Mouse (Mus musculus) embryonic fibroblast, embryonic 13.5 days (primary cell): Measurements from ENCODE around the gene Samd1.

Source experiments
- CTCF ChIP-seq: IDR thresholded peaks from 2 replicates; pipeline ENCODE4 v1.5.1; 2011; ENCODE audit warnings: mild to moderate bottlenecking, control low read depth, low read length, moderate library complexity, borderline replicate concordance; ENCODE audit not compliant: insufficient read depth
- POLR2A ChIP-seq: IDR thresholded peaks from 2 replicates; pipeline ENCODE4 v1.6.1; 2011; ENCODE audit warnings: low read depth, mild to moderate bottlenecking, control low read depth, low read length, moderate library complexity

DNA sequence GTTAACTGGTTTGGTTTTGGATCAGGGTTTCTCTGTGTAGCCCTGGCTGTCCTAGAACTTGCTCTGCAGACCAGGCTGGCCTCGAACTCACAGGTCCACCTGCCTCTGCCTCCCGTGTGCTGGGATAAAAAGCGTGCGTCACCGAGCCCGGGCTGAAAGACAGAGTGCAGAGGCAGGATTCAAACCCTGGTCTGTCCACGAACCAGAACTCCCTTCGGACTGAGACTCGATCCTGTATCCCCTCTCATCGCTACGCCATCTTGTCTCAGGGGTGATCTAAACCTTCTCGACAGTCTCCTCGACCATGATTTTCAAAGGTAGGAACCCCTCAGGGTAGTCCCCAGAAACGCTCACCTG lies 42.7 kb upstream of the Samd1 start:
- TF ChIP-seq CTCF, result no peak
- no peak for TF ChIP-seq POLR2A
